Mouse (Mus musculus) midbrain, embryonic 12.5 days (tissue): Measurements from ENCODE around the gene Mctp2. TPM values are rescaled to one million over a fixed set of nuclear protein-coding genes. Genes with fewer than 3 reads are reported as not detected.

ENCODE experiments used
- ATAC-seq: fragments of 200-750 bp; cut with Nextera tagmentation; 2 replicates; pipeline ENCODE4 v1.8.0; 2017; ENCODE audit warnings: low read depth, moderate TSS enrichment, moderate library complexity; ENCODE audit not compliant: low FRiP score
- H3K27ac ChIP-seq: fragments of 300-500 bp; sonication (generic); replicated peaks from 2 replicates; pipeline ENCODE4 v1.5.1; 2016; ENCODE audit warnings: mild to moderate bottlenecking
- H3K27me3 ChIP-seq: fragments of 300-500 bp; sonication (generic); 2 replicates; pipeline ENCODE4 v1.6.1; 2016; ENCODE audit warnings: mild to moderate bottlenecking
- H3K36me3 ChIP-seq: fragments of 300-500 bp; sonication (generic); 2 replicates; pipeline ENCODE4 v1.6.1; 2016
- H3K4me1 ChIP-seq: fragments of 300-500 bp; sonication (generic); 2 replicates; pipeline ENCODE4 v1.6.1; 2016
- H3K4me2 ChIP-seq: fragments of 300-500 bp; sonication (generic); replicated peaks from 2 replicates; pipeline ENCODE4 v1.6.1; 2016; ENCODE audit warnings: mild to moderate bottlenecking, moderate library complexity
- H3K4me3 ChIP-seq: fragments of 300-500 bp; sonication (generic); 2 replicates; pipeline ENCODE4 v1.5.1; 2016; ENCODE audit warnings: mild to moderate bottlenecking
- H3K9ac ChIP-seq: fragments of 300-500 bp; sonication (generic); replicated peaks from 2 replicates; pipeline ENCODE4 v1.6.1; 2016; ENCODE audit warnings: mild to moderate bottlenecking, moderate library complexity
- H3K9me3 ChIP-seq: fragments of 300-500 bp; sonication (generic); 2 replicates; pipeline ENCODE4 v1.6.1; 2016; ENCODE audit warnings: mild to moderate bottlenecking
- WGBS: fragments of 180-500 bp; shearing (Covaris S2); methylation state at CpG from one replicate; pipeline ENCODE4 v1.1.7; 2016; 5-methylcytosine and 5-hydroxymethylcytosine counted together
- polyA plus RNA-seq: library from polyadenylated mRNA; unstranded; fragments of >200 nt; fragmentation: Nextera tagmentation; extraction: Ambion mirVana; gene quantifications from 2 replicates; pipeline ENCODE4 v1.2.1, GENCODE M21; 2016

The Mctp2 gene
- polyA plus RNA-seq, 1 experiment from 2014 or later = 0.41 TPM

- no peak for ATAC-seq
- Histone ChIP-seq H3K27ac (no peak overlapping the region), H3K4me1 (peaks cover 8% of the 10 kb centered on the region; the same call in 1 of the 2 replicates), H3K9ac (no peak overlapping the region), H3K36me3 (no peaks in the 10 kb centered on the region), H3K4me3 (no peak overlapping the region), H3K27me3 (no peaks in the 10 kb centered on the region), H3K9me3 (no peaks in the 10 kb centered on the region), H3K4me2 (no peak overlapping the region)
- WGBS = 55% methylated on average over 7 of the region's 7 CpGs
Measured at GRCm38 (mm10) chr7:72150799-72151708, 155.4 kb downstream of the Mctp2 start.

GRCm38 (mm10) chr7:72149073-72149472 is 157.3 kb downstream of the Mctp2 start:
- no peak overlapping the region for H3K27ac ChIP-seq
- WGBS = 19% methylated on average over 3 of the region's 3 CpGs
- no peak overlapping the region for H3K9ac ChIP-seq
- no peaks in the 10 kb centered on the region for H3K36me3 ChIP-seq
- H3K27me3 ChIP-seq = no peaks in the 10 kb centered on the region
- no peaks in the 10 kb centered on the region for H3K9me3 ChIP-seq
- H3K4me3 ChIP-seq = no peak overlapping the region
- no peak overlapping the region for H3K4me2 ChIP-seq
- peaks cover 8% of the 10 kb centered on the region; the same call in 1 of the 2 replicates for H3K4me1 ChIP-seq
- no peak for ATAC-seq

DNA sequence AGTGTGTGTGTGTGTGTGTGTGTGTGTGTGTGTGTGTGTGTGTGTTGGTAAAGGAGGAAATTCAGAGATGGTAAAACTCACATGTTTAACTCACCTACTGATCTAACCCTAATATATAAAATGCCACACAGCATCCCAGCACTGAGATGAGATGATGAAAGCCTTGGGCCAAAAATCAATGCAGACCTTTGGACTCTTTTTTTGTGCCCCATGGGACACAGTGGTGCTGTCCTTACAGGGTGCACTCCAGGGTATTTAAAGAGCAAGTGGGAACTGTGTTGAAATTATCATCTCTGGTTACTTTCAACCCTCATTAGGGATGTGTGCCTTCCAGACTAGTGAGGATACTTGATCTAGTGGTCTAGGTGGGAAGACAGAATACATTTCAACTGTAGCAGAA is 159.6 kb downstream of the Mctp2 start:
- no peak overlapping the region for H3K4me2 ChIP-seq
- H3K9me3 ChIP-seq = no peaks in the 10 kb centered on the region
- no peaks in the 10 kb centered on the region for H3K36me3 ChIP-seq
- H3K27ac ChIP-seq = no peak overlapping the region
- no peak overlapping the region for H3K9ac ChIP-seq
- no peak overlapping the region for H3K4me3 ChIP-seq
- H3K27me3 ChIP-seq = no peaks in the 10 kb centered on the region
- ATAC-seq = no peak
- H3K4me1 ChIP-seq = peaks cover 8% of the 10 kb centered on the region; the same call in 1 of the 2 replicates

DNA sequence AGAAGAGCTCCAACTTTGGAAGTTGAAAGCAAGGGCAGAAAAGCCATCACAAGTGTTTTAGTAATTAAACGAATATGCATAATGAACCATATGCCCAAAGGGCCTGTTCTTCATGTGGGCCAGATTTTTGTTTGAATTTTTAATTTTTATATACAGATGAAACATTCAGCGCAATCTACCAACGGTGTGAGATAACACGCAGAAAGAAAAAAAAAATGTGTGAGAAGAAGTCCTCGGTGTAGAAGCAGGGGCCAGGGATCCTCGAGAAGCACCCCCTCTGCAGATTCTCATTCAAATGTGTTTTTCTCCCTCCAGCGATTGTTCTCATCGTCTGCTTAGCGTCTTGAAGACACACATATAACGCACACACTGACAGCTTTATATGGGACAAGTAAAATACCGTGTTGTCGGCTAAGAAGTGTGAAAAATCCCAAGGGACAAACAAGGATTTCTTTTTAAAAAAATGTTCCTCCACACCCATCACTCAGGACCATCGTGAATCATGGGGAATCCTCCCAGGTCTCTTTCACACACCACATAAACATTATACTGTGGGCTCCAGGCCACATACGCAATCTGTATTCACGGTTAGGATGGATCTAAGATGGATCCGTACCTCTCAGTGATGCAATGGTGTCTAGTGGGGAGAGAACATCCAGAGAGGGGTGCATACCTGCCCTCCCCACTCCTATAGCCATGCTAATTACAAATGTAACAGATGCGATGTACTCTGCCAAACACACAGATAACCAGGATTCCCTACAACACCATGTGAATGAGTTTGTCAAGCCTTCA is 160.5 kb downstream of the Mctp2 start:
- WGBS = 77% methylated on average over 17 of the region's 17 CpGs
- peaks cover 3% of the 10 kb centered on the region; the same call in 1 of the 2 replicates for H3K4me1 ChIP-seq
- no peak overlapping the region for H3K27ac ChIP-seq
- no peaks in the 10 kb centered on the region for H3K36me3 ChIP-seq
- no peak for ATAC-seq
- no peak overlapping the region for H3K4me3 ChIP-seq
- H3K4me2 ChIP-seq = no peak overlapping the region
- H3K9me3 ChIP-seq = no peaks in the 10 kb centered on the region
- H3K9ac ChIP-seq = no peak overlapping the region
- H3K27me3 ChIP-seq = no peaks in the 10 kb centered on the region

GRCm38 (mm10) chr7:72138701-72139100 is 167.7 kb downstream of the Mctp2 start:
- no peaks in the 10 kb centered on the region for H3K27me3 ChIP-seq
- no peak overlapping the region for H3K9ac ChIP-seq
- no peaks in the 10 kb centered on the region for H3K4me1 ChIP-seq
- no peak overlapping the region for H3K4me3 ChIP-seq
- ATAC-seq = no peak
- no peak overlapping the region for H3K27ac ChIP-seq
- 95% methylated on average over 4 of the region's 4 CpGs for WGBS
- no peaks in the 10 kb centered on the region for H3K9me3 ChIP-seq
- no peaks in the 10 kb centered on the region for H3K36me3 ChIP-seq
- H3K4me2 ChIP-seq = no peak overlapping the region

GRCm38 (mm10) chr7:72120986-72121385 is 185.4 kb downstream of the Mctp2 start:
- Histone ChIP-seq H3K4me1 (no peaks in the 10 kb centered on the region), H3K27ac (no peak overlapping the region), H3K9me3 (no peaks in the 10 kb centered on the region), H3K4me2 (no peak overlapping the region), H3K4me3 (no peak overlapping the region), H3K9ac (no peak overlapping the region), H3K36me3 (no peaks in the 10 kb centered on the region), H3K27me3 (no peaks in the 10 kb centered on the region)
- WGBS = 83% methylated on average over 7 of the region's 7 CpGs
- ATAC-seq = no peak

DNA sequence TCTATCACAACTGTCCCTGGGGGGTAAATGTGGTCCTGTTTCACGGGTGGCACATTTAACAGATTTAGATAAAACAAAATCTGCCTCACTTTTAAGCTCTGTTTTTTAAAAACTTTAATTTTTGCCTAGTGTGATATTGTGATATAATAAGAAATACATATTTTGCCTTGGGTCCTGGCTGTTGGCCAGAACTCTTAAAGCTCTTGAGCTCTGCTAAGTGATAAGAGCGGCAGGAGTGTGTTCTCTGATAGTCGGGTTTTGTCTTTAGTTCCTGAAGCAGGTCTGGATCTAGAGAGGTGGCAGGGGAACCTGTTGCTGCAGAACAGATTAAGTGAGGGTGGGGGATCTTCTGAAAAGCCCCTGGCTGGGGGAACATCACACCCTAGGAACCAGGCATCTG is 186.7 kb downstream of the Mctp2 start:
- no peak for ATAC-seq
- H3K4me1 ChIP-seq = no peaks in the 10 kb centered on the region
- H3K4me3 ChIP-seq = no peak overlapping the region
- no peaks in the 10 kb centered on the region for H3K27me3 ChIP-seq
- H3K4me2 ChIP-seq = no peak overlapping the region
- no peaks in the 10 kb centered on the region for H3K9me3 ChIP-seq
- no peaks in the 10 kb centered on the region for H3K36me3 ChIP-seq
- H3K27ac ChIP-seq = no peak overlapping the region
- H3K9ac ChIP-seq = no peak overlapping the region
- WGBS = 89% methylated on average over 3 of the region's 3 CpGs

GRCm38 (mm10) chr7:72117376-72118077 is 188.9 kb downstream of the Mctp2 start:
- no peak overlapping the region for H3K4me2 ChIP-seq
- H3K27ac ChIP-seq = no peak overlapping the region
- H3K4me3 ChIP-seq = no peak overlapping the region
- 85% methylated on average over 4 of the region's 4 CpGs for WGBS
- H3K9ac ChIP-seq = no peak overlapping the region
- H3K4me1 ChIP-seq = no peaks in the 10 kb centered on the region
- no peaks in the 10 kb centered on the region for H3K36me3 ChIP-seq
- no peak for ATAC-seq
- H3K27me3 ChIP-seq = no peaks in the 10 kb centered on the region
- H3K9me3 ChIP-seq = no peaks in the 10 kb centered on the region

DNA sequence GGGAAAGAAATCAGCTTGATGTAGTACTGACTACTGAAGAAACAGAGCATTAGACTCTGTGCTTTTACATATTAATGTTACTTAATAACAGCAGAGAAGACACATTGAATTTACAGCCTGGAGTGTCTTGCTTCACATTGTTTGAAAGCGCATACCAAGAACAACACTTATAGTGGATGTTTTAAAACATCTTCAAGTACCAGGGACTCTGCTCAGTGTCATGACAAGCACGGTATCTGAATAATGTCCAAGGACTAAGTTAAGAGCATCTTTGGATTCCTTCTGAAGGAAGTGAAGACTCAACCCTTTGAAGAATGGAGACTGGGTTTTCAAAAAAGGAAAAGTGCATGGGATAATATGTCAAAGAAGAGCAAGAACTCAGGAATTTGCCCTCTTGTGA is 191.3 kb downstream of the Mctp2 start:
- Histone ChIP-seq H3K9ac (no peak overlapping the region), H3K9me3 (no peaks in the 10 kb centered on the region), H3K4me1 (no peaks in the 10 kb centered on the region), H3K36me3 (no peaks in the 10 kb centered on the region), H3K4me3 (no peak overlapping the region), H3K27me3 (no peaks in the 10 kb centered on the region), H3K4me2 (no peak overlapping the region), H3K27ac (no peak overlapping the region)
- WGBS = 91% methylated on average over 2 of the region's 2 CpGs
- no peak for ATAC-seq

DNA sequence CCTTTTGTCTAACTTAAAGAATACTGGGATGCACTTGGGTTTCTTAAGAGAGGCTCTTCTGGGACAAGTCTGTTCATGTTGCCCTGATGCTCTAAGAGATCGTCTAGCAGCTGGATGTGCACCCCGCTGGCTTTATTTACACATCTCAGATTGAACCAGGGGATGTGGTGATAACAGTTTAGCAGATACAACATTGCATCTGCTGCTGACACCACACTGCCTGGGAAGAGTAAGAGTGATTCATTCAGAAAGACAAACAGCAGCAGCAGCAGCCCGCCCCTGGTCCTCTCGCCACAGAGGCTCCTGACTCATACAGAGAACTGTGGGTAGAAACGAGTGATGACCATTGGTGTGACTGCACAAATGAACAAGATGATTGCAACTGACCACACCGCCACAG is 195.8 kb downstream of the Mctp2 start:
- H3K9me3 ChIP-seq = no peaks in the 10 kb centered on the region
- ATAC-seq = no peak
- H3K4me3 ChIP-seq = no peak overlapping the region
- no peak overlapping the region for H3K9ac ChIP-seq
- H3K4me1 ChIP-seq = no peaks in the 10 kb centered on the region
- H3K27ac ChIP-seq = no peak overlapping the region
- H3K36me3 ChIP-seq = no peaks in the 10 kb centered on the region
- 64% methylated on average over 6 of the region's 6 CpGs for WGBS
- no peak overlapping the region for H3K4me2 ChIP-seq
- no peaks in the 10 kb centered on the region for H3K27me3 ChIP-seq

DNA sequence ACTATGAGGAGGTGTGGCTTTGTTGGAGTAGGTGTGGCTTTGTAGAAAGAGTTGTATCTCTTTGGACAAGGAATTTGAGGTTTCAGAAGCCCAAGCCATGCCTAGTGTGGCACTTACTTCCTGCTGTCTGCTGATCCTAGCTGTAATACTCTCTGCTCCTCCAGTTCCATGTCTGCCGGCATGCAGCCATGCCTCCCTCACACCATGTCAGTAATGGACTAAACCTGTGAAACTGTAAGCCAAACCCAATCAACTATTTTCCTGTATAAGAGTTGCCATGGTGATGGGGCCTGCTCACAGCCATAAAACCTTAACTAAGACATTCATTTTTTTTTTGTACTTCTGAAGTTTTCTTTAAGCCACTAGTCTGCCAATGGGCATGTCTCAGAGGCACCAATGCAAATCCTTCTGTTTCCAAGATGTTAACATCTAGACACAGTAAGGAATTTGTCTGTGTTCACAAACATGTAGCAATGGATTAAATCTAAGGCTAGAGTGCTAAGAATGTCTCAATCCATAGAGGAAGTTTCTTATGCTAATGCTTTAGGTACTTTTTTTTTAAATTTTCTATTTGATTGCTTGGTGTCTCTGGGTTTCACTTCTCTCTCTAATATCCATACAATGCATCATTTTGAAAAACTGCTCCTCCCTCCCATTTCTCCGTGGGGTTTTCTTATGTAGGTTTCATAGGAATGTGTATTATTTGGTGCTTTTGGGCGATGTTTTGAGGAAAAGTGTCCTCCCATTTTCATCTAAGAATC is 197.6 kb downstream of the Mctp2 start:
- WGBS = 91% methylated on average over 3 of the region's 3 CpGs
- no peak overlapping the region for H3K27ac ChIP-seq
- H3K27me3 ChIP-seq = no peaks in the 10 kb centered on the region
- no peak overlapping the region for H3K4me2 ChIP-seq
- H3K9ac ChIP-seq = no peak overlapping the region
- H3K9me3 ChIP-seq = no peaks in the 10 kb centered on the region
- H3K4me3 ChIP-seq = no peak overlapping the region
- no peaks in the 10 kb centered on the region for H3K4me1 ChIP-seq
- ATAC-seq = no peak
- no peaks in the 10 kb centered on the region for H3K36me3 ChIP-seq
